Mouse (Mus musculus) heart, postnatal 0 days (tissue): Measurements from ENCODE around the gene Cdc42se1.

Experiments
- CTCF ChIP-seq: IDR thresholded peaks from 2 replicates; pipeline ENCODE4 v1.5.1; 2016; ENCODE audit warnings: antibody characterized with exemption, control low read depth, low read depth
- EP300 ChIP-seq: IDR thresholded peaks from 2 replicates; pipeline ENCODE4 v1.6.1; 2016; ENCODE audit warnings: antibody characterized with exemption, low read depth

- TF ChIP-seq CTCF (no peak), EP300 (no peak)
These were observed 24.7 kb upstream of the Cdc42se1 start for GRCm38 (mm10) chr3:95203880-95204279.
